Mouse (Mus musculus): ENCODE measurements around the gene Mettl3. TPM values are rescaled to one million over a fixed set of nuclear protein-coding genes. Genes with fewer than 3 reads are reported as not detected.
A peak's percentile ranks its signal among the peaks of the same experiment; 100 is the strongest.
"Not testable (repeated sequence)": the region's sequence is repeated elsewhere in the genome, so short reads cannot be mapped to it uniquely, and the experiment has no call there.

The Mettl3 gene
- total RNA-seq, 2 experiments from 2014 or later: 16.5 to 18.1 TPM

DNA sequence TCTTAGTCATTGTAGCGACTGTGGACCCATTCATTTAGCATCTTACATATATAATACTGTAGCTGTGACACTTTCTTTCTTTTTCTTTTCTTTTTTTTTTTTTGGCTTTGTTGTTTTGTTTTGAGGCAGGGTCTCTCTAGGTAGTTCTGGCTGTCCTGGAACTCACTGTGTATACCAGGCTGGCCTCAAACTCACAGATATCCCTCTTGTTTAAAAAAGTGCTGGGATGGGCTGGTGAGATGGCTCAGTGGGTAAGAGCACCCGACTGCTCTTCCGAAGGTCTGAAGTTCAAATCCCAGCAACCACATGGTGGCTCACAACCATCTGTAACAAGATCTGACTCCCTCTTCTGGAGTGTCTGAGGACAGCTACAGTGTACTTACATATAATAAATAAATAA lies 1.4 kb downstream of the Mettl3 start:
- not testable (repeated sequence) for DNase-seq
- intact Hi-C loops (cut with DNase I): loop anchor here (10.0 kb wide), 1 partner anchor 419 kb away; the partner anchor contains the start of gene Mettl17

DNA sequence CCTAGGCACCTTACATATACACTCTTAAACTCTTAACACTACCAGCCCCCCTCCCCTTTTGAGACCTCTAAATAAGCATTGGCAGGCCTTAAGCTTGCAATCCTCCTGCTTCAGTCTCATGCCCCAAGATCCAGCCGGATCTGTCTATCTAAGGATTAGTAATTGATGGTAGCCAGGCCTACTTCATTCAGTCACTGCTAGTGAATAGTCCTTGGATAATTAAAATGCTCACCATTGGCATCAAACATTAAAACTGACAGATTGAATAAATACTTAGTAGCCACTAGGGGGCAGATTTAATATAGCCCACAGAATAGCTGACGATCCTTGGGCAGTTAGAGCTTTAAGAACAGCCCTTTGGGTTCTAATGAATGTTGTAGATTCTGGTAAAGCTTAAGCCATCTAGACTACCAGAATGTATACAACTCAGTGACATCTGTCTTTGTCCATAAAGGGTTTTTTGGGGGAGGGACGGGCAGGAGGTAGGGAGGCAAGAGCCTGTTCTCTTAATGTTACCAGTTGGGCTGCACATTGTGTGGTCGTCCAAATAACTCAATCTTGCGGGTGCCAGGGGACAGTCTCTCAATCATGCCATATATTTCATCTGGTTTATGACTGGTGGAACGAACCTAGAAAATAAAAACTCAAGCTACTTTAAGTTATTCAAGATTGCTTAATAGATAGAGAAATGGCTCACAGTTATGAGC lies 9.2 kb downstream of the Mettl3 start:
- intact Hi-C loops (cut with DNase I): loop anchor here (1.0 kb wide), 1 partner anchor 43 kb away; no protein-coding TSS in a partner anchor

DNA sequence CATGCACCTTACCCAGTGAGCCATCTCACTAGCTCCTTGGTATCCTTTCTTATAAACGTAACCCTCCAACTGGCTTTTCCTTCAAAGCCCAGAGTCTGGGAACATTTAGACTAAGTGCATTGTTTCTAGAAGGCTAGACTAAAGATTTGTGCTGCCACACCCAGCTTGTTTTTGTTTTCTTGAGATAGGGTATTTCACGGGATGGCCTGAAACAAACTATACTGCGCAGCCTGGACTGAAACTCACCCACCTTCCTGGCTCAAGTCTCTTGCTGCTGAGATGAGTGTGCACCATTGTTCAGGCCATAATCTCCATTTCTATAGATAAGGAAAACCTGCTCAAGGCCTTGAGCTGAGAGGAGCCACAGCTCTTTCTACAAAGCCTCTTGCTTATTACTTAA lies 20.7 kb downstream of the Mettl3 start:
- intact Hi-C loops (cut with DNase I): no loop called here
- DNase-seq: no peak

More for the DNA sequence above, 9.2 kb downstream of the Mettl3 start:
- no peak for DNase-seq

DNA sequence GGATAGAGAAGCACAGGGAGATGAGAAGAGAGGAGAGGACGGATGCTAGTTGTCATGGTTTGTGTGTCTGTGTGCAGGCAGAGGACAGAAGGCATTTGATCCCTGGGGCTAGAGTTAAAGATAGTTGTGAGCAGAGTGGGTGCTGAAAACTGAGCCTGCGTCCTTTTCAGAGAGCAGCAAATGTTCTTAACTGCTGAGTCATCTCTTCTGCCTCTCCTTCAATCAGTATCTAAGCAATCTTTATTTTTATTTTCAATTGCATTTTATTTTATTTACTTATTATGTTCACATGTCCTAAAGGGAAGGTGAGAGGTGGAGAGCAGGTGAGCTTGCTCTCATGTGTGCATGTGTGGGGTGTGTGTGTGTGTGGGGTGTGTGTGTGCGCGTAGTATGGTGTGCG lies 21.3 kb downstream of the Mettl3 start:
- DNase-seq: no peak
- intact Hi-C loops (cut with DNase I): no loop called here

- intact Hi-C loops (cut with DNase I): loop anchor here (1.0 to 2.0 kb wide), 2 partner anchors 21 to 25 kb away; partner anchors contain the start of gene Mettl3
- DNase-seq: no peak
Observed at GRCm38 (mm10) chr14:52279747-52280120, 25.2 kb downstream of the Mettl3 start.

DNA sequence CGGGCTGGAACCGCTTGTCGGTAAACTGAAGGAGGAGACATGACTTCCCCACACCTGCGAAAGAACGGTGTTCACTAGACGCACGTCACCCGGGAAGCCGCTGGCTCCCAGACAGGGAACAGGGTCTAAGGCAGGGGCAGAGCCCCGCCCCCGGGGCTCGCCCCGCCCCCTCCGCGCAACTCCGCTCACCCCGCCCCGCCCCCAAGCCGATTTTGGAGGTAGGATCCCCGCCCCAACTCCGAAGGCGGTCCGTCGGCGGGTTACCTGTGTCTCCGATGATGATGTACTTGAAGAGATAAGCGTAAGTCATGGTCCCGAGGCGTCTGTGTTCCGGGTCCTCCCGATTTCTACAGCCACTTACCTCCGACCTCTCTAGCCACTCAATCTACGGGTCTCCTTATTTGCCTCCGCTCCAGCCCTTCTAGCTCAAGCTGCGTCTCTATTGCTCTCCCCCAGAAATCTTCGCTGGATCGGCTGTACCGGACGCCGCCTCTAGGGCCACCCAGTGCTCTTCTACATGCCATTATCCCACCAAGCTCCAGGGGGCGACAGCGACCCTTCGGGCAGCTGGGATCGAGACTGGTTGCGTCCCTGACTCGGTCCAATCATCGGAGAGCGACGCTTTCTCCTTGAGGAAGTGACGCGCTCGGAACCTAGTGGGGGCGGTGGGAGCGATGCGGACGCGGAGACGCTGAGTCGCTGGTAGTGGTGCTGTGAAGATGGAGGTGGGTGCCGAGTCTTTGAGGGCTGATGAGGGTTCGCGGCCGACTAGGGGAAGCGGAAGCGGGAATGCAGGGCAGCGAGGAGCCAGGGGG lies 25.8 kb downstream of the Mettl3 start, which contains the start of the genes Tox4 and Rab2b:
Gene Tox4 (plus strand): TSS at position 215 of the 815 bp plus-strand sequence.
Gene Rab2b (minus strand): TSS at position 614 of the 815 bp plus-strand sequence.
- DNase-seq: peak; percentile 98 to 99
- intact Hi-C loops (cut with DNase I): loop anchor here (1.0 to 2.0 kb wide), 2 partner anchors 21 to 26 kb away; partner anchors contain the start of gene Mettl3

DNA sequence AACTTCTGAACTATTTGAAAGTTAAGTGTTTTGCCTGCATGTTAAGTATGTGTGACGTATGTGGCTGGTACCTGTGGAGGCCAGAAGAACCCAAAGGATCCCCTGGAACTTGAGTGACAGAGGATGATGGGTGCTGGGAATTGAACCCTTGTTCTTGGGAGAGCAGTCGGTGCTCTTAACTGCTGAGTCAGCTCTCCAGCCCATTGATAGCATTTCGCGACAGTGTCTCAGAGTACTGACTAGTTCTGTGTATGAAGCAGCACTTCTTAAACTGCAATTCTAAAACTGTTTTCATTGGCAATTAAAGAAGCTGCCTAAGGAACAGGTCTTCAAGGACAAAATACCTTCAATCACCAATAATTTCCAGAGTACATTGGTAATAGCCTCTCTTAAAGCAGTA lies 27.7 kb downstream of the Mettl3 start:
- DNase-seq: no peak
- intact Hi-C loops (cut with DNase I): no loop called here

DNA sequence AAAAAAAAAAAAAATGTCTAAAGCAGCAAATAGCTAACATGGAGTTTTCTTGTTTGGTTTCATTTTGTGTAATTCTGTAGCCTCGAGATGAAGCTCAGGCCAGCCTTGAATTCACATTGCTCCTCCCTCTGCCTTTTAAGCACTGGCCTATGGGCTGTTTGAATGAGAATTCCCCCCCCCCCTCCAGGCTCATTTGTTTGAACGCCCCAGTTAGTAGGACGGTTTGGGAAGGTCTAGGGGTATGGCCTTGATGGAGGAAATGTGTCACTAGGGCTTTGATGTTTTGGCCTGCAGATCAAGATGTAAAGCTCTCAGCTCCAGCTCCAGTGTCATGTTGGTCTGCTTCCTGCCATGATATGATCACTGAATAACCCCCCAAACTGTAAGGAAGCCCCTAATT lies 32.1 kb downstream of the Mettl3 start:
- DNase-seq: no peak
- intact Hi-C loops (cut with DNase I): no loop called here

DNA sequence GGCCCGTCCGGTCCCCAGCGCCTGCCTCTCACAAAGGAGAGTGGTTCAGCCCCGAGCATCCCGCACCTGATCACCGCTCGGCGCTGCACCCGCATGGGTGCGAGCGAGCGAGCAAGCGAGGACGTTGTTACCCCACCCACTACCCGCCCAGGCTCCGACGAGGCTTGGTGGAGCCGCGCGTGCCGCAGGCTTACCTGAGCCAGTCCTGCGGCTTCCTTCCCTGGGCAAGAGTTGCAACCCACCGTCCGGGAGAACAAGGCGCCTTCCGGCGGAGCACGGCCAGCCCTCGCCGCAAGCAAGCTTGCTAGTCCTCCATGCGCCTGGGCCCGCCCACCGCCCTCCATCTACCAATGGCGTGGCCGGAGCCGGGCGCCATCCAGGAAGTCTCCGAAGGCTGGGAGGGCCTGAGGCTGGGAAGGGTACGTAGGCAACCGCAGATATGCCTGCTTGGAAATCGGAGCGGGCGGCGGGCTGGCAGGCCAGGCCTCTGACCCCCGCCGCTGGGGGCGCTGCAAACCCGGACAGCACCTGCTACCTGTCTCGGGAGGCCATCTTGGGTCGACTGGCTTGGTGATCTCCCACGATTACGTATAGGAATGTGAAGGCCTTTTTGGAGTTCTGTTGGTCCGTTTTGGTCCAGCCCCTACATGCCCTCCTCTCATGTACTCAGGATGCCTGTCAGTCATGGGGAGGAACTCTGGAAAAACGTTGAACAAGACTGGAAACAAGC lies 47.3 kb downstream of the Mettl3 start, which contains the start of gene Chd8:
Gene Chd8 (minus strand): TSS at position 297 of the 730 bp plus-strand sequence.
- DNase-seq: peak; percentile 97
- intact Hi-C loops (cut with DNase I): loop anchor here (1.0 to 5.0 kb wide), 4 partner anchors 13 to 155 kb away; partner anchors contain the start of genes Hnrnpc, Mettl3, Rab2b and Tox4

GRCm38 (mm10) chr14:52256311-52257175 lies 48.4 kb downstream of the Mettl3 start:
- intact Hi-C loops (cut with DNase I): loop anchor here (1.0 to 5.0 kb wide), 3 partner anchors 12 to 154 kb away; partner anchors contain the start of genes Hnrnpc and Mettl3
- DNase-seq: no peak

DNA sequence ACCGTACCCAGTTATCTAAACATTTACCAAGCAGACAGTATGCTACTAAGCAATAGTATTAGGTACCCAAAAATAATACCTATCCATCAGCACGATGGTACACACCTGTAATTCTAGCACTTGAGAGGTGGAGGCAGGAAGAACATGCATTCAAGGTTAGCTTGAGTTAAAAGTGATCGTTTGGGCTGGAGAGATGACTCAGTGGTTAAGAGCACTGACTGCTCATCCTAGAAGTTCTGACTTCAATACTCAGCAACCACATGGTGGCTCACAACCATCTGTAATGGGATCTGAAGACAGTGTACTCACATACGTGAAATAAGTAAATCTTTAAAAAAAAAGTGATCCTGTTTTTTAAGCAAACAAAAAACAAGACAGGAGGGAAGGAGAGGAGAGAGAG lies 58.8 kb downstream of the Mettl3 start:
- intact Hi-C loops (cut with DNase I): no loop called here
- DNase-seq: no peak

Other genes with a start within 250 kb of the Mettl3 start
- 100 to 1,000 TPM; 125 to 133 TPM for gene Hnrnpc, start 201.1 kb downstream of the Mettl3 start, total RNA-seq (2021)
- gene Rpgrip1, start 194.4 kb downstream of the Mettl3 start, total RNA-seq (2021): not detected
- 10 to 100 TPM; 21.7 to 25.5 TPM for gene Supt16, start 107.7 kb downstream of the Mettl3 start, total RNA-seq (2021)
- gene Chd8, start 47.3 kb downstream of the Mettl3 start, total RNA-seq (2021): 10 to 100 TPM; 38.6 to 43.2 TPM
- 10 to 100 TPM; 35.7 to 38.8 TPM for gene Tox4, start 26.0 kb downstream of the Mettl3 start, total RNA-seq (2021)
- gene Rab2b, start 25.6 kb downstream of the Mettl3 start, total RNA-seq (2021): 1 to 10 TPM; 4.1 to 7.2 TPM
- gene Sall2, start 23.6 kb upstream of the Mettl3 start, total RNA-seq (2021): 1 to 10 TPM; 2.0 to 2.4 TPM
- gene Olfr1513, start 51.3 kb upstream of the Mettl3 start, total RNA-seq (2021): not detected
- gene Olfr1512, start 74.0 kb upstream of the Mettl3 start, total RNA-seq (2021): not detected
- gene Olfr1511, start 92.3 kb upstream of the Mettl3 start, total RNA-seq (2021): not detected
- gene Olfr1510, start 109.2 kb upstream of the Mettl3 start, total RNA-seq (2021): not detected
- not detected for gene Olfr1509, start 137.9 kb upstream of the Mettl3 start, total RNA-seq (2021)
- not detected for gene Olfr1508, start 162.4 kb upstream of the Mettl3 start, total RNA-seq (2021)
- gene Olfr1507, start 190.6 kb upstream of the Mettl3 start, total RNA-seq (2021): not detected

Data from heart, postnatal 36 days (tissue).